Mouse (Mus musculus): ENCODE results near the gene Tjp2. TPM values are rescaled to one million over a fixed set of nuclear protein-coding genes. Genes with fewer than 3 reads are reported as not detected.

The Tjp2 gene
- polyA plus RNA-seq, 1 experiment: 12.9 TPM

GRCm38 (mm10) chr19:24153266-24154023 is 71.4 kb downstream of the Tjp2 start:
- TF ChIP-seq CTCF (IDR thresholded peaks at IDR 0.05; ENCODE audit: borderline replicate concordance, extremely low read depth, insufficient read depth, insufficient read length) (peak; percentile 67; the same call in 1 of the 2 replicates), POLR2A (IDR thresholded peaks at IDR 0.05; ENCODE audit: borderline replicate concordance, extremely low read depth, insufficient read depth, insufficient read length, poor library complexity, severe bottlenecking) (no peak)

GRCm38 (mm10) chr19:24144009-24144408 is 80.8 kb downstream of the Tjp2 start:
- no peak for TF ChIP-seq CTCF (IDR thresholded peaks at IDR 0.05; ENCODE audit: borderline replicate concordance, extremely low read depth, insufficient read depth, insufficient read length)
- no peak for TF ChIP-seq POLR2A (IDR thresholded peaks at IDR 0.05; ENCODE audit: borderline replicate concordance, extremely low read depth, insufficient read depth, insufficient read length, poor library complexity, severe bottlenecking)
- DNase-seq (ENCODE audit: low read depth): no peak

More at GRCm38 (mm10) chr19:24153266-24154023, 71.4 kb downstream of the Tjp2 start:
- peak; percentile 80 for DNase-seq (ENCODE audit: low read depth)

GRCm38 (mm10) chr19:24142621-24143061 is 82.2 kb downstream of the Tjp2 start:
- DNase-seq (ENCODE audit: low read depth): peak; percentile 82

GRCm38 (mm10) chr19:24140298-24140697 is 84.5 kb downstream of the Tjp2 start:
- no peak for DNase-seq (ENCODE audit: low read depth)

More at GRCm38 (mm10) chr19:24142621-24143061, 82.2 kb downstream of the Tjp2 start:
- no peak for TF ChIP-seq CTCF (IDR thresholded peaks at IDR 0.05; ENCODE audit: borderline replicate concordance, extremely low read depth, insufficient read depth, insufficient read length)
- TF ChIP-seq POLR2A (IDR thresholded peaks at IDR 0.05; ENCODE audit: borderline replicate concordance, extremely low read depth, insufficient read depth, insufficient read length, poor library complexity, severe bottlenecking): no peak

GRCm38 (mm10) chr19:24137392-24137791 is 87.4 kb downstream of the Tjp2 start:
- no peak for DNase-seq (ENCODE audit: low read depth)
- TF ChIP-seq POLR2A (IDR thresholded peaks at IDR 0.05; ENCODE audit: borderline replicate concordance, extremely low read depth, insufficient read depth, insufficient read length, poor library complexity, severe bottlenecking): no peak
- no peak for TF ChIP-seq CTCF (IDR thresholded peaks at IDR 0.05; ENCODE audit: borderline replicate concordance, extremely low read depth, insufficient read depth, insufficient read length)

More at GRCm38 (mm10) chr19:24140298-24140697, 84.5 kb downstream of the Tjp2 start:
- no peak for TF ChIP-seq POLR2A (IDR thresholded peaks at IDR 0.05; ENCODE audit: borderline replicate concordance, extremely low read depth, insufficient read depth, insufficient read length, poor library complexity, severe bottlenecking)
- TF ChIP-seq CTCF (IDR thresholded peaks at IDR 0.05; ENCODE audit: borderline replicate concordance, extremely low read depth, insufficient read depth, insufficient read length): no peak

- peak; percentile 73 for DNase-seq (ENCODE audit: low read depth)
- TF ChIP-seq POLR2A (IDR thresholded peaks at IDR 0.05; ENCODE audit: borderline replicate concordance, extremely low read depth, insufficient read depth, insufficient read length, poor library complexity, severe bottlenecking): no peak
- no peak for TF ChIP-seq CTCF (IDR thresholded peaks at IDR 0.05; ENCODE audit: borderline replicate concordance, extremely low read depth, insufficient read depth, insufficient read length)
Observed at GRCm38 (mm10) chr19:24134991-24135390, 89.8 kb downstream of the Tjp2 start.

- peak; percentile 8 for DNase-seq (ENCODE audit: low read depth)
- TF ChIP-seq CTCF (IDR thresholded peaks at IDR 0.05; ENCODE audit: borderline replicate concordance, extremely low read depth, insufficient read depth, insufficient read length): no peak
- TF ChIP-seq POLR2A (IDR thresholded peaks at IDR 0.05; ENCODE audit: borderline replicate concordance, extremely low read depth, insufficient read depth, insufficient read length, poor library complexity, severe bottlenecking): no peak
Observed at GRCm38 (mm10) chr19:24134144-24134911, 90.5 kb downstream of the Tjp2 start.

GRCm38 (mm10) chr19:24123534-24124290 is 101.1 kb downstream of the Tjp2 start:
- TF ChIP-seq POLR2A (IDR thresholded peaks at IDR 0.05; ENCODE audit: borderline replicate concordance, extremely low read depth, insufficient read depth, insufficient read length, poor library complexity, severe bottlenecking) (no peak), CTCF (IDR thresholded peaks at IDR 0.05; ENCODE audit: borderline replicate concordance, extremely low read depth, insufficient read depth, insufficient read length) (no peak)
- DNase-seq (ENCODE audit: low read depth): no peak

GRCm38 (mm10) chr19:24123087-24123486 is 101.7 kb downstream of the Tjp2 start:
- no peak for DNase-seq (ENCODE audit: low read depth)
- TF ChIP-seq CTCF (IDR thresholded peaks at IDR 0.05; ENCODE audit: borderline replicate concordance, extremely low read depth, insufficient read depth, insufficient read length) (no peak), POLR2A (IDR thresholded peaks at IDR 0.05; ENCODE audit: borderline replicate concordance, extremely low read depth, insufficient read depth, insufficient read length, poor library complexity, severe bottlenecking) (no peak)

- TF ChIP-seq CTCF (IDR thresholded peaks at IDR 0.05; ENCODE audit: borderline replicate concordance, extremely low read depth, insufficient read depth, insufficient read length): no peak
- no peak for TF ChIP-seq POLR2A (IDR thresholded peaks at IDR 0.05; ENCODE audit: borderline replicate concordance, extremely low read depth, insufficient read depth, insufficient read length, poor library complexity, severe bottlenecking)
- DNase-seq (ENCODE audit: low read depth): no peak
Observed at GRCm38 (mm10) chr19:24122647-24123046, 102.2 kb downstream of the Tjp2 start.

GRCm38 (mm10) chr19:24120811-24121210 is 104.0 kb downstream of the Tjp2 start:
- TF ChIP-seq CTCF (IDR thresholded peaks at IDR 0.05; ENCODE audit: borderline replicate concordance, extremely low read depth, insufficient read depth, insufficient read length): peak; percentile 9; the same call in 1 of the 2 replicates
- TF ChIP-seq POLR2A (IDR thresholded peaks at IDR 0.05; ENCODE audit: borderline replicate concordance, extremely low read depth, insufficient read depth, insufficient read length, poor library complexity, severe bottlenecking): no peak
- DNase-seq (ENCODE audit: low read depth): no peak
